10 mouse cellular contexts compared by ENCODE assay signal in the genomic region with DNA sequence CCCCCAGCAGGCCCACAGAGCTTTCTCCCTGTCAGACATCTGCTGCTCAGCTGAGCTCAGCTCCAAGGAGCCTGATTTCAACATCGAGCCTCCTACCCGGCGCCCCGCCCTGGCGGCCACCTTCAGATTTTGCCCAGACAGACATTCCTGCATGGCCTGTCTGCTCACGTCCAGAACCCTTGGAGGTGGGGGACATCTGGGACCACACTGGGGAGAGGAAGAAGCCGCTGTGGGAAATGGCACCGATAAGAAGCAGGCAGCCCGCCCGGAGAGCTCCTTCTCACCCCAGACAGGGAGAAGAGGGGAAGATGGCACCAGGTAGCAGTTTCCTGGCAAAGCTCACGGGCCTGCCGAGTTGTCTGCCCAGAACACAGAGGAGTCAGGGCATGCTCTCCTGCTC.
DNase-seq lines count a peak whose midpoint lies in the region; ATAC-seq and TF ChIP-seq lines count a peak whose summit lies in the region.
"Had no signal": no experiment of that assay in that cellular context is flagged by ENCODE, and none has a peak within 500 bp of the region (broad histone marks: within the 10 kb centered on the region; RNA-seq: fewer than 3 reads in every experiment).

No protein-coding gene starts in this region.

- no peaks in the 10 kb centered on the region for H3K36me3 ChIP-seq in hindbrain, embryonic 15.5 days
- peaks cover 23% of the 10 kb centered on the region for H3K36me3 ChIP-seq in hindbrain, embryonic 12.5 days
- peaks cover 58% of the 10 kb centered on the region for H3K36me3 ChIP-seq in limb, embryonic 10.5 days

- no peak overlapping the region for H3K9ac ChIP-seq in hindbrain, embryonic 15.5 days
- no peak overlapping the region for H3K9ac ChIP-seq in hindbrain, embryonic 12.5 days

- ATAC-seq in hindbrain, embryonic 15.5 days (ENCODE audit: low FRiP score, low read depth) = no peak
- no peak for ATAC-seq in hindbrain, embryonic 12.5 days (ENCODE audit: low FRiP score)
- ATAC-seq: activated CD4-positive, CD25-positive, alpha-beta regulatory T cell, adult 4 months had no signal

- H3K4me2 ChIP-seq in hindbrain, embryonic 15.5 days = no peak overlapping the region
- H3K4me2 ChIP-seq in hindbrain, embryonic 12.5 days (replicated peaks) = no peak overlapping the region

- H3K4me3 ChIP-seq in hindbrain, embryonic 15.5 days = no peak overlapping the region
- H3K4me3 ChIP-seq in hindbrain, embryonic 12.5 days = no peak overlapping the region
- H3K4me3 ChIP-seq in bone marrow, adult 2 months (replicated peaks; ENCODE audit: control insufficient read depth, low read depth, low read length) = no peak overlapping the region
- no peak overlapping the region for H3K4me3 ChIP-seq in limb, embryonic 10.5 days

- TF ChIP-seq POLR2A in bone marrow, adult 2 months (IDR thresholded peaks at IDR 0.05; ENCODE audit: borderline replicate concordance, control insufficient read depth, low read depth, low read length) = no peak

- H3K4me1 ChIP-seq in hindbrain, embryonic 15.5 days (replicated peaks) = peaks cover 55% of the 10 kb centered on the region
- H3K4me1 ChIP-seq in hindbrain, embryonic 12.5 days = peaks cover 46% of the 10 kb centered on the region
- H3K4me1 ChIP-seq in bone marrow, adult 2 months (ENCODE audit: control insufficient read depth, insufficient read depth, low read length) = peaks cover 2% of the 10 kb centered on the region; the same call in 1 of the 2 replicates
- peaks cover 62% of the 10 kb centered on the region for H3K4me1 ChIP-seq in limb, embryonic 10.5 days

- H3K27ac ChIP-seq in hindbrain, embryonic 15.5 days (replicated peaks) = peak overlapping the region; percentile 5; the same call in 1 of the 2 replicates
- no peak overlapping the region for H3K27ac ChIP-seq in hindbrain, embryonic 12.5 days
- H3K27ac ChIP-seq in bone marrow, adult 2 months (ENCODE audit: control insufficient read depth, insufficient read depth, low read depth, low read length, poor library complexity) = peak overlapping the region; percentile 80
- peak overlapping the region; percentile 50 for H3K27ac ChIP-seq in limb, embryonic 10.5 days

- 73% methylated on average over 12 of the region's 12 CpGs for WGBS in hindbrain, embryonic 15.5 days
- WGBS in hindbrain, embryonic 12.5 days = 79% methylated on average over 12 of the region's 12 CpGs
- 49% methylated on average over 12 of the region's 12 CpGs for WGBS in bone marrow, adult 2 months
- 75% methylated on average over 12 of the region's 12 CpGs for WGBS in limb, embryonic 10.5 days

- no peaks in the 10 kb centered on the region for H3K9me3 ChIP-seq in hindbrain, embryonic 15.5 days
- no peaks in the 10 kb centered on the region for H3K9me3 ChIP-seq in hindbrain, embryonic 12.5 days (replicated peaks)
- H3K9me3 ChIP-seq in limb, embryonic 10.5 days (replicated peaks) = no peaks in the 10 kb centered on the region

- no peak for TF ChIP-seq CTCF in bone marrow, adult 2 months (IDR thresholded peaks at IDR 0.05; ENCODE audit: control insufficient read depth, insufficient read depth, low read length)

- intact Hi-C loops in left cerebral cortex, postnatal 4 days (cut with DNase I) = no loop called here

- no peaks in the 10 kb centered on the region for H3K27me3 ChIP-seq in hindbrain, embryonic 15.5 days
- no peaks in the 10 kb centered on the region for H3K27me3 ChIP-seq in hindbrain, embryonic 12.5 days
- H3K27me3 ChIP-seq in limb, embryonic 10.5 days (ENCODE audit: low read depth, poor library complexity, severe bottlenecking) = no peaks in the 10 kb centered on the region

- peak; percentile 68 for DNase-seq in cerebellum, adult 11-12 months
- DNase-seq in cerebellum, postnatal 4 days (ENCODE audit: low spot score in 2 of 2) = no peak
- DNase-seq in limb, embryonic 10.5 days (ENCODE audit: low spot score) = no peak
- no peak for DNase-seq in left cerebral cortex, postnatal 4 days
- DNase-seq in layer of hippocampus, postnatal 25 days (ENCODE audit: extremely low spot score in 1 of 2, low spot score in 1 of 2) = no peak
- DNase-seq: heart, postnatal 14 days had no signal
